9 mouse cellular contexts compared by ENCODE assay signal in genomic region chr12:83045001-83045531, GRCm38 (mm10).
A peak's percentile ranks its signal among the peaks of the same experiment; 100 is the strongest.
DNase-seq lines count a peak whose midpoint lies in the region; ATAC-seq and TF ChIP-seq lines count a peak whose summit lies in the region.
"Had no signal": no experiment of that assay in that cellular context is flagged by ENCODE, and none has a peak within 500 bp of the region (broad histone marks: within the 10 kb centered on the region; RNA-seq: fewer than 3 reads in every experiment).

No protein-coding gene starts in this region.

- DNase-seq in gastrocnemius, adult 2 months, result peak; percentile 44
- no peak for DNase-seq in gastrocnemius, postnatal 36 days
- DNase-seq in brain, adult 2 months (ENCODE audit: low read depth, low spot score), result peak; percentile 71
- peak; percentile 10 to 15 for DNase-seq in frontal cortex, postnatal 14 days (ENCODE audit: low spot score in 2 of 2)
- peak; percentile 42 to 65 for DNase-seq in kidney, postnatal 25 days
- no peak for DNase-seq in thymus, postnatal 36 days

- peaks cover 49% of the 10 kb centered on the region for H3K4me1 ChIP-seq in neural tube, embryonic 13.5 days (replicated peaks)

- H3K27me3 ChIP-seq in neural tube, embryonic 13.5 days, result no peaks in the 10 kb centered on the region
- H3K27me3 ChIP-seq: limb, embryonic 13.5 days had no signal

- peak overlapping the region; percentile 21; the same call in 1 of the 2 replicates for H3K4me3 ChIP-seq in gastrocnemius, adult 2 months
- no peak overlapping the region for H3K4me3 ChIP-seq in neural tube, embryonic 13.5 days
- H3K4me3 ChIP-seq: limb, embryonic 13.5 days had no signal

- no peak overlapping the region for H3K27ac ChIP-seq in gastrocnemius, adult 2 months
- peak overlapping the region; percentile 82 for H3K27ac ChIP-seq in neural tube, embryonic 13.5 days (replicated peaks)
- H3K27ac ChIP-seq: limb, embryonic 13.5 days had no signal

- H3K4me2 ChIP-seq in neural tube, embryonic 13.5 days, result peak overlapping the region; percentile 44
- H3K4me2 ChIP-seq: limb, embryonic 13.5 days had no signal

- no peak for ATAC-seq in neural tube, embryonic 13.5 days (ENCODE audit: low read depth)
- no peak for ATAC-seq in activated CD4-positive, CD25-positive, alpha-beta regulatory T cell, adult 4 months

- H3K36me3 ChIP-seq in neural tube, embryonic 13.5 days, result no peaks in the 10 kb centered on the region
- H3K36me3 ChIP-seq: limb, embryonic 13.5 days had no signal

- WGBS in neural tube, embryonic 13.5 days, result 27% methylated on average over 12 of the region's 12 CpGs

- intact Hi-C loops in gastrocnemius, adult 2 months (cut with DNase I), result no loop called here
- intact Hi-C loops in gastrocnemius, postnatal 36 days (cut with DNase I), result no loop called here

- H3K9ac ChIP-seq in neural tube, embryonic 13.5 days, result peak overlapping the region; percentile 13; the same call in 1 of the 2 replicates
- H3K9ac ChIP-seq: limb, embryonic 13.5 days had no signal

- TF ChIP-seq CTCF in gastrocnemius, adult 2 months (IDR thresholded peaks at IDR 0.05), result no peak

- H3K9me3 ChIP-seq in neural tube, embryonic 13.5 days, result no peaks in the 10 kb centered on the region
- H3K9me3 ChIP-seq: limb, embryonic 13.5 days had no signal

Comparison
In these comparisons a context has a peak if more than half of its experiments do, and no peak if none do; other contexts are left out.
1. DNase-seq: peak in gastrocnemius, adult 2 months (single experiment), brain, adult 2 months (single experiment), frontal cortex, postnatal 14 days (2 of 2) and kidney, postnatal 25 days (2 of 2); none in gastrocnemius, postnatal 36 days (0 of 2) and thymus, postnatal 36 days (0 of 2).